Mouse (Mus musculus): ENCODE measurements around the gene Gm21981. TPM values are rescaled to one million over a fixed set of nuclear protein-coding genes. Genes with fewer than 3 reads are reported as not detected.
A peak's percentile ranks its signal among the peaks of the same experiment; 100 is the strongest.

The Gm21981 gene
- total RNA-seq, 1 experiment = 0.36 TPM

DNA sequence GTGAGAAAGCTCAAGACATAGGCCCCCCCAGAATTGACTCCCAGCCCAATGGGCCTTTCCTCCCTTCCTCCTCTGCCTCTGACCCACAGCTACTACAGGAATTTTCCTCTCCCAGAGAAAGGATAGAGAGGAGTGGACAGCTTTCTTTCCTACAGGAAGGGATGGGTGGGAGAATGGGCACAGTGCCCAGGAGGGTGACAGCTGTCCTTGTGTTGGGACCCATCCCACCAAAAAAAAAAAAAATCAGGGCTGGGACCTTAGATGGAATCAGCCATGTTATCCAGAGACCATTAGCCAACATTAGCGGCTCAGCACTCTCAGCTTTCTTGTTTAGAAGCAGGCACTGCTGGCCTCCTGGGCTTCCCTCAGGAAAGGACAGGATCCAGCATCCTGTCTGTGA is 11.9 kb upstream of the Gm21981 start:
- DNase-seq (ENCODE audit: low read depth, low spot score) = no peak
- H3K36me3 ChIP-seq (ENCODE audit: control insufficient read depth, insufficient read depth, low read length, poor library complexity, severe bottlenecking) = peaks cover 4% of the 10 kb centered on the region; the same call in 1 of the 2 replicates
- H3K4me1 ChIP-seq (ENCODE audit: control insufficient read depth in 2 of 2, insufficient read depth in 2 of 2, low read length in 2 of 2, poor library complexity in 1 of 2) = peaks cover 6 to 52% of the 10 kb centered on the region in 2 experiments; a peak in 3 of 4 replicates
- no peak overlapping the region for H3K4me3 ChIP-seq (ENCODE audit: insufficient read depth in 1 of 2, low read depth in 1 of 2, low read length in 2 of 2, poor library complexity in 1 of 2, severe bottlenecking in 1 of 2)
- no peak overlapping the region; the same call in 1 of the 2 replicates for H3K9ac ChIP-seq (ENCODE audit: insufficient read depth, low read depth, low read length, poor library complexity, severe bottlenecking)
- in situ Hi-C loops (cut with MboI; ENCODE audit: low sequenced_read_pairs in 2 of 2, unreplicated experiment in 2 of 2) = no loop called here
- no peaks in the 10 kb centered on the region for H3K9me3 ChIP-seq (ENCODE audit: control insufficient read depth, insufficient read depth, low read depth, low read length)
- no peak overlapping the region for H3K27ac ChIP-seq (ENCODE audit: insufficient read depth, low read depth, low read length, poor library complexity, severe bottlenecking)
- TF ChIP-seq ZC3H11A (IDR thresholded peaks at IDR 0.05; ENCODE audit: borderline replicate concordance, low read depth, low read length) = no peak
- no peak for TF ChIP-seq HCFC1 (IDR thresholded peaks at IDR 0.05; ENCODE audit: borderline replicate concordance, insufficient read depth, low read length)
- no peak for TF ChIP-seq ZNF384 (IDR thresholded peaks at IDR 0.05; ENCODE audit: low read depth, low read length)
- TF ChIP-seq CHD2 (IDR thresholded peaks at IDR 0.05; ENCODE audit: low read depth, low read length) = no peak
- TF ChIP-seq MAFK (IDR thresholded peaks at IDR 0.05; ENCODE audit: insufficient read depth, low read depth, low read length) = no peak

DNA sequence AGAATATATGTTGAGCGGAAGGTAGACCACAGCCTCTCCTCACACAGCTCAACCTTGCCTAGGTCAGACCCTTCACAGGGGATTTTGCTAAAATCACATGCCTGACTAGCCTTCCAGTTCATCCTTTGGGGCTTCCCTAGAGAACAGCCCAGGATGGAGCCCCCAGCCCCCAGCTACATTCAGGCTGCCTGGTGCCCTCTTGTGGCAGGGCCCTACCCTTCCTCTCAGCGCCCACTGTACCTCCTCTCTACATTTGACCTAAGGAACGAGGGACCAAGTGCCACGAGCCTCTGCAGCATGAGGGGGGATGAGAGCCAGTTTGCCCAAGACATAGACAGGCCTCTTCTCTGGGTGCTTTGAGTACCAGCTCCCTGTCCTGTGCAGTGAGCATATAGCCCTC is 10.4 kb upstream of the Gm21981 start:
- DNase-seq (ENCODE audit: low read depth, low spot score) = no peak
- Histone ChIP-seq H3K27ac (ENCODE audit: insufficient read depth, low read depth, low read length, poor library complexity, severe bottlenecking) (no peak overlapping the region), H3K9ac (ENCODE audit: insufficient read depth, low read depth, low read length, poor library complexity, severe bottlenecking) (no peak overlapping the region; the same call in 1 of the 2 replicates), H3K36me3 (ENCODE audit: control insufficient read depth, insufficient read depth, low read length, poor library complexity, severe bottlenecking) (peaks cover 12% of the 10 kb centered on the region; the same call in 1 of the 2 replicates), H3K9me3 (ENCODE audit: control insufficient read depth, insufficient read depth, low read depth, low read length) (no peaks in the 10 kb centered on the region), H3K4me1 (ENCODE audit: control insufficient read depth in 2 of 2, insufficient read depth in 2 of 2, low read length in 2 of 2, poor library complexity in 1 of 2) (peaks cover 3 to 39% of the 10 kb centered on the region in 2 experiments; a peak in 3 of 4 replicates), H3K4me3 (ENCODE audit: insufficient read depth in 1 of 2, low read depth in 1 of 2, low read length in 2 of 2, poor library complexity in 1 of 2, severe bottlenecking in 1 of 2) (peak overlapping the region; percentile 34 to 48; a peak in 2 of 4 replicates)
- in situ Hi-C loops (cut with MboI; ENCODE audit: low sequenced_read_pairs in 2 of 2, unreplicated experiment in 2 of 2) = no loop called here
- no peak for TF ChIP-seq CHD2 (IDR thresholded peaks at IDR 0.05; ENCODE audit: low read depth, low read length)
- no peak for TF ChIP-seq ZNF384 (IDR thresholded peaks at IDR 0.05; ENCODE audit: low read depth, low read length)
- no peak for TF ChIP-seq ZC3H11A (IDR thresholded peaks at IDR 0.05; ENCODE audit: borderline replicate concordance, low read depth, low read length)
- no peak for TF ChIP-seq HCFC1 (IDR thresholded peaks at IDR 0.05; ENCODE audit: borderline replicate concordance, insufficient read depth, low read length)
- TF ChIP-seq MAFK (IDR thresholded peaks at IDR 0.05; ENCODE audit: insufficient read depth, low read depth, low read length) = no peak

DNA sequence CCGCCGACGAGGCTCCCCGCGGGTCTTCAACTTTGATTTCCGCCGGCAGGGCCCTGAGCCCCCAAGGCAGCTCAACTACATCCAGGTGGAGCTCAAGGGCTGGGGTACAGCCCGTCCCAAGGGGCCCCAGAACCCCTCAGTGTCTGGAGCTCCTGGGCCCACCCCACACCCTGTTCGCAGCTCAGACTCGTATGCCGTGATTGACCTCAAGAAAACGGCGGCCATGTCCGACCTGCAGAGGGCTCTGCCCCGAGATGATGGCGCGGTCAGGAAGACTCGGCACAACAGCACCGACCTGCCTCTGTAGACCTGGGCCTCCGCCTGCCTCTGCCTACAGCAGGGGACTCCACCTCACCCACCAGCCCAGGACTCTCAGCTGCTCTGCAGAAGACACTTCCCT is 9.3 kb upstream of the Gm21981 start:
- peak overlapping the region; percentile 48 to 57 for H3K4me3 ChIP-seq (ENCODE audit: insufficient read depth in 1 of 2, low read depth in 1 of 2, low read length in 2 of 2, poor library complexity in 1 of 2, severe bottlenecking in 1 of 2)
- H3K9ac ChIP-seq (ENCODE audit: insufficient read depth, low read depth, low read length, poor library complexity, severe bottlenecking) = peak overlapping the region; percentile 80
- peaks cover 0 to 37% of the 10 kb centered on the region in 2 experiments; a peak in 3 of 4 replicates for H3K4me1 ChIP-seq (ENCODE audit: control insufficient read depth in 2 of 2, insufficient read depth in 2 of 2, low read length in 2 of 2, poor library complexity in 1 of 2)
- TF ChIP-seq HCFC1 (IDR thresholded peaks at IDR 0.05; ENCODE audit: borderline replicate concordance, insufficient read depth, low read length) (no peak), MAFK (IDR thresholded peaks at IDR 0.05; ENCODE audit: insufficient read depth, low read depth, low read length) (no peak), CHD2 (IDR thresholded peaks at IDR 0.05; ENCODE audit: low read depth, low read length) (no peak), ZC3H11A (IDR thresholded peaks at IDR 0.05; ENCODE audit: borderline replicate concordance, low read depth, low read length) (no peak), ZNF384 (IDR thresholded peaks at IDR 0.05; ENCODE audit: low read depth, low read length) (no peak)
- peak overlapping the region; percentile 84 for H3K27ac ChIP-seq (ENCODE audit: insufficient read depth, low read depth, low read length, poor library complexity, severe bottlenecking)
- H3K9me3 ChIP-seq (ENCODE audit: control insufficient read depth, insufficient read depth, low read depth, low read length) = no peaks in the 10 kb centered on the region
- DNase-seq (ENCODE audit: low read depth, low spot score) = no peak
- peaks cover 12% of the 10 kb centered on the region; the same call in 1 of the 2 replicates for H3K36me3 ChIP-seq (ENCODE audit: control insufficient read depth, insufficient read depth, low read length, poor library complexity, severe bottlenecking)
- in situ Hi-C loops (cut with MboI; ENCODE audit: low sequenced_read_pairs in 2 of 2, unreplicated experiment in 2 of 2) = no loop called here

GRCm38 (mm10) chr17:47702548-47703345 is 8.5 kb upstream of the Gm21981 start:
- Histone ChIP-seq H3K9ac (ENCODE audit: insufficient read depth, low read depth, low read length, poor library complexity, severe bottlenecking) (peak overlapping the region; percentile 80), H3K36me3 (ENCODE audit: control insufficient read depth, insufficient read depth, low read length, poor library complexity, severe bottlenecking) (peaks cover 14% of the 10 kb centered on the region; the same call in 1 of the 2 replicates), H3K4me3 (ENCODE audit: insufficient read depth in 1 of 2, low read depth in 1 of 2, low read length in 2 of 2, poor library complexity in 1 of 2, severe bottlenecking in 1 of 2) (peak overlapping the region; percentile 48 to 57), H3K4me1 (ENCODE audit: control insufficient read depth in 2 of 2, insufficient read depth in 2 of 2, low read length in 2 of 2, poor library complexity in 1 of 2) (peaks cover 0 to 36% of the 10 kb centered on the region in 2 experiments; a peak in 3 of 4 replicates), H3K27ac (ENCODE audit: insufficient read depth, low read depth, low read length, poor library complexity, severe bottlenecking) (peak overlapping the region; percentile 84), H3K9me3 (ENCODE audit: control insufficient read depth, insufficient read depth, low read depth, low read length) (no peaks in the 10 kb centered on the region)
- in situ Hi-C loops (cut with MboI; ENCODE audit: low sequenced_read_pairs in 2 of 2, unreplicated experiment in 2 of 2) = no loop called here
- no peak for TF ChIP-seq HCFC1 (IDR thresholded peaks at IDR 0.05; ENCODE audit: borderline replicate concordance, insufficient read depth, low read length)
- TF ChIP-seq CHD2 (IDR thresholded peaks at IDR 0.05; ENCODE audit: low read depth, low read length) = no peak
- TF ChIP-seq MAFK (IDR thresholded peaks at IDR 0.05; ENCODE audit: insufficient read depth, low read depth, low read length) = no peak
- no peak for TF ChIP-seq ZNF384 (IDR thresholded peaks at IDR 0.05; ENCODE audit: low read depth, low read length)
- TF ChIP-seq ZC3H11A (IDR thresholded peaks at IDR 0.05; ENCODE audit: borderline replicate concordance, low read depth, low read length) = no peak
- no peak for DNase-seq (ENCODE audit: low read depth, low spot score)

Measured in ES-E14 (cell line).